9 mouse cellular contexts compared by ENCODE assay signal in genomic region chr3:126998742-126999112, GRCm38 (mm10).
DNase-seq lines count a peak whose midpoint lies in the region; ATAC-seq lines count a peak whose summit lies in the region.
"Had no signal": no experiment of that assay in that cellular context is flagged by ENCODE, and none has a peak within 500 bp of the region (broad histone marks: within the 10 kb centered on the region; RNA-seq: fewer than 3 reads in every experiment).

No protein-coding gene starts in this region.

- H3K27me3 ChIP-seq in kidney, embryonic 16.5 days (ENCODE audit: insufficient read depth, low read length): no peaks in the 10 kb centered on the region
- no peaks in the 10 kb centered on the region for H3K27me3 ChIP-seq in embryonic facial prominence, embryonic 14.5 days (replicated peaks; ENCODE audit: control insufficient read depth, insufficient read depth, low read length)
- H3K27me3 ChIP-seq in intestine, embryonic 14.5 days (replicated peaks; ENCODE audit: control insufficient read depth, insufficient read depth, low read length): no peaks in the 10 kb centered on the region
- no peaks in the 10 kb centered on the region for H3K27me3 ChIP-seq in neural tube, embryonic 11.5 days (ENCODE audit: control insufficient read depth, insufficient read depth, low read length)

- peaks cover 13% of the 10 kb centered on the region; the same call in 1 of the 2 replicates for H3K4me1 ChIP-seq in kidney, embryonic 16.5 days (ENCODE audit: insufficient read depth, low read length)
- peaks cover 15% of the 10 kb centered on the region for H3K4me1 ChIP-seq in embryonic facial prominence, embryonic 14.5 days (ENCODE audit: control insufficient read depth, insufficient read depth, low read length)
- H3K4me1 ChIP-seq in intestine, embryonic 14.5 days (replicated peaks; ENCODE audit: control insufficient read depth, insufficient read depth, low read length): 0 out of 2 replicates have a peak, but pooled peaks cover 18% of the 10 kb centered on the region
- H3K4me1 ChIP-seq in neural tube, embryonic 11.5 days (ENCODE audit: control insufficient read depth, insufficient read depth, low read length): peaks cover 19% of the 10 kb centered on the region

- H3K4me2 ChIP-seq in kidney, embryonic 16.5 days (replicated peaks; ENCODE audit: low read depth, low read length): peak overlapping the region; percentile 55
- H3K4me2 ChIP-seq in embryonic facial prominence, embryonic 14.5 days (ENCODE audit: low read depth, low read length): peak overlapping the region; percentile 62
- H3K4me2 ChIP-seq in intestine, embryonic 14.5 days (ENCODE audit: low read length): peak overlapping the region; percentile 53
- H3K4me2 ChIP-seq in neural tube, embryonic 11.5 days (ENCODE audit: low read depth): peak overlapping the region; percentile 47

- peak; percentile 66 for ATAC-seq in kidney, embryonic 16.5 days (ENCODE audit: low FRiP score, low TSS enrichment)
- ATAC-seq in embryonic facial prominence, embryonic 14.5 days (ENCODE audit: low read depth): peak; percentile 23; the same call in 1 of the 2 replicates
- ATAC-seq in intestine, embryonic 14.5 days (replicated peaks; ENCODE audit: low FRiP score, low TSS enrichment, low read depth): no peak
- no peak for ATAC-seq in neural tube, embryonic 11.5 days (ENCODE audit: insufficient read depth, low FRiP score, low TSS enrichment)

- peak overlapping the region; percentile 38 for H3K4me3 ChIP-seq in kidney, embryonic 16.5 days (ENCODE audit: low read length)
- peak overlapping the region; percentile 35 for H3K4me3 ChIP-seq in embryonic facial prominence, embryonic 14.5 days (ENCODE audit: low read depth, low read length)
- H3K4me3 ChIP-seq in intestine, embryonic 14.5 days (ENCODE audit: low read depth, low read length): peak overlapping the region; percentile 28
- H3K4me3 ChIP-seq in neural tube, embryonic 11.5 days (ENCODE audit: low read depth, low read length): peak overlapping the region; percentile 19

- DNase-seq in kidney, adult 11 months: no peak
- no peak for DNase-seq in embryonic facial prominence, embryonic 14.5 days (ENCODE audit: low spot score)
- DNase-seq in intestine, embryonic 14.5 days (ENCODE audit: low spot score): no peak
- DNase-seq in neural tube, embryonic 11.5 days (ENCODE audit: low spot score): no peak
- DNase-seq in layer of hippocampus, adult 11-12 months (ENCODE audit: low spot score): no peak
- no peak for DNase-seq in embryo, embryonic 11 days
- DNase-seq in cerebellum, adult 11 months: no peak

- 6% methylated on average over 8 of the region's 8 CpGs for WGBS in kidney, embryonic 16.5 days
- 8% methylated on average over 7 of the region's 8 CpGs for WGBS in embryonic facial prominence, embryonic 14.5 days
- 12% methylated on average over 8 of the region's 8 CpGs for WGBS in intestine, embryonic 14.5 days
- WGBS in neural tube, embryonic 11.5 days: 4% methylated on average over 8 of the region's 8 CpGs

- 0 out of 2 replicates have a peak overlapping the region, but pooled peaks have one; percentile 17 for H3K9ac ChIP-seq in kidney, embryonic 16.5 days (replicated peaks; ENCODE audit: low read length)
- H3K9ac ChIP-seq in embryonic facial prominence, embryonic 14.5 days (ENCODE audit: low read depth, low read length): 0 out of 2 replicates have a peak overlapping the region, but pooled peaks have one; percentile 69
- 0 out of 2 replicates have a peak overlapping the region, but pooled peaks have one; percentile 30 for H3K9ac ChIP-seq in intestine, embryonic 14.5 days (ENCODE audit: low read length)
- no peak overlapping the region for H3K9ac ChIP-seq in neural tube, embryonic 11.5 days (ENCODE audit: low read length)

- no peak overlapping the region for H3K27ac ChIP-seq in kidney, embryonic 16.5 days (ENCODE audit: low read length)
- H3K27ac ChIP-seq in embryonic facial prominence, embryonic 14.5 days (replicated peaks; ENCODE audit: low read depth, low read length): peak overlapping the region; percentile 89
- peak overlapping the region; percentile 88 for H3K27ac ChIP-seq in intestine, embryonic 14.5 days (ENCODE audit: low read depth)
- peak overlapping the region; percentile 83 for H3K27ac ChIP-seq in neural tube, embryonic 11.5 days (ENCODE audit: low read depth, low read length)
- H3K27ac ChIP-seq: macrophage had no signal

- H3K9me3 ChIP-seq in kidney, embryonic 16.5 days (ENCODE audit: low read length): no peaks in the 10 kb centered on the region
- no peaks in the 10 kb centered on the region for H3K9me3 ChIP-seq in embryonic facial prominence, embryonic 14.5 days (ENCODE audit: control insufficient read depth, low read length)
- H3K9me3 ChIP-seq in intestine, embryonic 14.5 days (ENCODE audit: control insufficient read depth, low read length): no peaks in the 10 kb centered on the region
- H3K9me3 ChIP-seq in neural tube, embryonic 11.5 days (ENCODE audit: control insufficient read depth, low read length): no peaks in the 10 kb centered on the region

- no peaks in the 10 kb centered on the region for H3K36me3 ChIP-seq in kidney, embryonic 16.5 days (ENCODE audit: insufficient read depth, low read length)
- peaks cover 7% of the 10 kb centered on the region; the same call in 1 of the 2 replicates for H3K36me3 ChIP-seq in embryonic facial prominence, embryonic 14.5 days (ENCODE audit: control insufficient read depth, insufficient read depth, low read length)
- H3K36me3 ChIP-seq in intestine, embryonic 14.5 days (ENCODE audit: control insufficient read depth, insufficient read depth, low read length): no peaks in the 10 kb centered on the region
- H3K36me3 ChIP-seq in neural tube, embryonic 11.5 days (ENCODE audit: control insufficient read depth, insufficient read depth, low read length): no peaks in the 10 kb centered on the region

Comparison
In these comparisons a context has a peak if more than half of its experiments do, and no peak if none do; other contexts are left out.
1. ATAC-seq: peak in kidney, embryonic 16.5 days (single experiment) and embryonic facial prominence, embryonic 14.5 days (single experiment); none in intestine, embryonic 14.5 days (single experiment) and neural tube, embryonic 11.5 days (single experiment).
2. Peak in every context shown above with its lines, with median percentiles within 50 percentile points of each other: H3K4me2 ChIP-seq and H3K4me3 ChIP-seq.